Mouse (Mus musculus) midbrain, postnatal 0 days (tissue): ENCODE measurements around the gene Fam71f2. TPM values are rescaled to one million over a fixed set of nuclear protein-coding genes. Genes with fewer than 3 reads are reported as not detected.

Source experiments
- ATAC-seq: fragments of 200-750 bp; cut with Nextera tagmentation; 2 replicates; pipeline ENCODE4 v1.8.0; 2017; ENCODE audit warnings: moderate number of reproducible peaks, mild to moderate bottlenecking, moderate TSS enrichment, moderate library complexity; ENCODE audit not compliant: low FRiP score
- DNase-seq: peaks from one replicate; pipeline ENCODE4 v3.0.0-alpha.2; 2015; ENCODE audit warnings: low spot score
- H3K27ac ChIP-seq: fragments of 300-500 bp; sonication (generic); 2 replicates; pipeline ENCODE4 v1.5.1; 2014; ENCODE audit warnings: low read depth, mild to moderate bottlenecking, low read length, mixed read lengths
- H3K27me3 ChIP-seq: fragments of 300-500 bp; sonication (generic); 2 replicates; pipeline ENCODE4 v1.6.1; 2014; ENCODE audit warnings: low read length, control low read depth, mixed read lengths; ENCODE audit not compliant: insufficient read depth
- H3K36me3 ChIP-seq: fragments of 300-500 bp; sonication (generic); 2 replicates; pipeline ENCODE4 v1.6.1; 2014; ENCODE audit warnings: low read length, control low read depth, mixed read lengths; ENCODE audit not compliant: insufficient read depth
- H3K4me1 ChIP-seq: fragments of 300-500 bp; sonication (generic); 2 replicates; pipeline ENCODE4 v1.6.1; 2014; ENCODE audit warnings: mild to moderate bottlenecking, control low read depth, antibody characterized with exemption, low read length, mixed read lengths; ENCODE audit not compliant: insufficient read depth
- H3K4me2 ChIP-seq: fragments of 300-500 bp; sonication (generic); 2 replicates; pipeline ENCODE4 v1.6.1; 2014; ENCODE audit warnings: low read depth, mild to moderate bottlenecking, low read length, mixed read lengths; ENCODE audit not compliant: poor library complexity, severe bottlenecking
- H3K4me3 ChIP-seq: fragments of 300-500 bp; sonication (generic); 2 replicates; pipeline ENCODE4 v1.5.1; 2014; ENCODE audit warnings: low read depth, mild to moderate bottlenecking, low read length, moderate library complexity
- H3K9ac ChIP-seq: fragments of 300-500 bp; sonication (generic); replicated peaks from 2 replicates; pipeline ENCODE4 v1.6.1; 2014; ENCODE audit warnings: mild to moderate bottlenecking, low read length, moderate library complexity, mixed read lengths; ENCODE audit not compliant: poor library complexity, severe bottlenecking
- H3K9me3 ChIP-seq: fragments of 300-500 bp; sonication (generic); 2 replicates; pipeline ENCODE4 v1.6.1; 2016; ENCODE audit warnings: low read length, control low read depth
- CTCF ChIP-seq: IDR thresholded peaks from 2 replicates; pipeline ENCODE4 v1.5.1; 2016; ENCODE audit warnings: antibody characterized with exemption, mild to moderate bottlenecking
- WGBS: fragments of 180-500 bp; shearing (Covaris S2); extraction: QIAGEN DNeasy Blood & Tissue Kit; methylation state at CpG from one replicate; pipeline ENCODE4 v1.1.7; 2014; 5-methylcytosine and 5-hydroxymethylcytosine counted together
- polyA plus RNA-seq: library from polyadenylated mRNA; unstranded; fragments of >200 nt; fragmentation: Nextera tagmentation; extraction: Ambion mirVana; gene quantifications from 2 replicates; pipeline ENCODE4 v1.2.1, GENCODE M21; 2015
- total RNA-seq: library from RNA; depleted of rRNA; stranded (reverse); fragments of >200 nt; gene quantifications from 2 replicates; pipeline ENCODE4 v1.2.3, GENCODE M21; 2014; rRNA removed

Gene Fam71f2
- total and polyA plus RNA-seq, 2 experiments from 2014 or later: 0.44 to 0.58 TPM

DNA sequence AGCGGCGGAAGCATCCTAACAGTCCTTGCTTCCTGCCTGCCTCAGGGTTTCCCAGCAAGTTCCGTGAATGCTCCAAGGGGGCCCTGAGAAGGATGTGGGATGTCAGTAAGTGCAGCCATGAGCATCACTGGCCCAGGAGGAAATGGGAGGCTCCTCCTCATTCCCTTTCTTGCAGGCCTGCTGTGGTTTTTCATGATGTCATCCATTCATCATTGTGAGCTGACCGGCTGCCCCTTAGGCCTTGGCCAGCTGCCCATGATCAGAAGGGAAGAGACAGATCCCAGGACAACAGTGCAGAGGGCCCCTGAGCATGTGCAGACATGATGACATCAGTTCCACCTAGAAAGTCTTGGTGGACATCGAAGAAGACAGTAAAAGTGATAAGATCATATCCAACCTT is 39.5 kb downstream of the Fam71f2 start, which contains the start of gene Fam71f1:
Fam71f1 (plus strand) TSS at position 262 of the 400 bp plus-strand sequence.
- Histone ChIP-seq H3K4me3 (no peak within 1 kb of the TSS), H3K9ac (no peak within 1 kb of the TSS), H3K36me3 (no peaks in the 10 kb centered on the region), H3K27ac (no peak within 1 kb of the TSS), H3K27me3 (no peaks in the 10 kb centered on the region), H3K4me1 (no peaks in the 10 kb centered on the region), H3K4me2 (no peak within 1 kb of the TSS), H3K9me3 (no peaks in the 10 kb centered on the region)
- no peak for TF ChIP-seq CTCF
- no peak for ATAC-seq
- 78% methylated on average over 5 of the region's 5 CpGs for WGBS
- no peak for DNase-seq

GRCm38 (mm10) chr6:29321586-29321985 is 42.2 kb downstream of the Fam71f2 start:
- H3K36me3 ChIP-seq: no peaks in the 10 kb centered on the region
- WGBS: 91% methylated on average over 6 of the region's 6 CpGs

DNA sequence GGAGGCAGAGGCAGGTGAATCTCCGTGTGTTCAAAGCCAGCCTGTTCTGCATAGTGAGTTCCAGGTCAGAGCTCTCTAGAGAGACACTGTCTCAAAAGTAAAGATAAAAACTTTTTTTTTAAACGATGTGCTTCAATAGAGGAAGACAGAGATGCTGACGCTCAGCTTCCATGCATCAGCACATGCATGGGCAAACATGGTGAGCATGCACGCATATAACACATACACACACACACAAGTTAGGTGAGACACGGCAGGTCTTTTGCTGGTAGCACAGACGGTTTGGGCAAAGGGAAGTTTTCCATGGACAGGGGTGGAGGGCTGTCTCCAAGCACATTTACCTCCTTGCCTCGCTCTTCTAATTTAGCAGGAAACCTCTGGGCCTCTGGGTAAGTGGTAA is 42.8 kb downstream of the Fam71f2 start:
- 96% methylated on average over 7 of the region's 7 CpGs for WGBS
- DNase-seq (no peak), ATAC-seq (no peak)
- Histone ChIP-seq H3K4me2 (no peak overlapping the region), H3K27me3 (no peaks in the 10 kb centered on the region), H3K4me3 (no peak overlapping the region), H3K27ac (no peak overlapping the region), H3K4me1 (no peaks in the 10 kb centered on the region), H3K36me3 (no peaks in the 10 kb centered on the region), H3K9me3 (no peaks in the 10 kb centered on the region), H3K9ac (no peak overlapping the region)
- TF ChIP-seq CTCF: no peak

More at GRCm38 (mm10) chr6:29321586-29321985, 42.2 kb downstream of the Fam71f2 start:
- no peaks in the 10 kb centered on the region for H3K27me3 ChIP-seq
- H3K9me3 ChIP-seq: no peaks in the 10 kb centered on the region
- ATAC-seq (no peak), DNase-seq (no peak)
- H3K4me2 ChIP-seq: no peak overlapping the region
- no peak overlapping the region for H3K4me3 ChIP-seq
- H3K4me1 ChIP-seq: no peaks in the 10 kb centered on the region
- TF ChIP-seq CTCF: no peak
- no peak overlapping the region for H3K27ac ChIP-seq
- H3K9ac ChIP-seq: no peak overlapping the region

- TF ChIP-seq CTCF: no peak
- Histone ChIP-seq H3K9me3 (no peaks in the 10 kb centered on the region), H3K4me2 (no peak overlapping the region), H3K9ac (no peak overlapping the region), H3K4me1 (no peaks in the 10 kb centered on the region), H3K4me3 (no peak overlapping the region), H3K27ac (no peak overlapping the region), H3K36me3 (no peaks in the 10 kb centered on the region), H3K27me3 (no peaks in the 10 kb centered on the region)
- ATAC-seq: no peak
- WGBS: 81% methylated on average over 4 of the region's 4 CpGs
- DNase-seq: no peak
These were observed 43.3 kb downstream of the Fam71f2 start for GRCm38 (mm10) chr6:29322735-29323134.

DNA sequence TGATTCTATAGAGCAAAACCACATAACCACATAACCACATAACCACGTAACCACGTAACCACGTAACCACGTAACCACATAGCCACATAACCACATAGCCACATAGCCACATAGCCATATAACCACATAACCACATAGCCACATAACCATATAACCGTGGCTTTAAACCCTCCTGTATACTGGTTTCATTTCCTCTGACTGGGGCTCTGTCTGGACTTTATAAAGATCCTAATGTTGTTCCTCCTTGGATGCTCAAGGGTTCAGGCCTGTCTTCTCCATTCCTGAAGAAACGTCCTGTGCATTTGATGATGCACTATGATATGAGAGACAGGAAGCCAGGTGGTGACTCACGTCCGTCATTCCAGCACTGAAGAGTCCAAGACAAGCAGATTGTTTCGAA is 47.6 kb downstream of the Fam71f2 start:
- H3K27me3 ChIP-seq: no peaks in the 10 kb centered on the region
- no peak overlapping the region for H3K4me2 ChIP-seq
- no peaks in the 10 kb centered on the region for H3K4me1 ChIP-seq
- no peaks in the 10 kb centered on the region for H3K9me3 ChIP-seq
- DNase-seq: no peak
- ATAC-seq: no peak
- no peak for TF ChIP-seq CTCF
- no peak overlapping the region for H3K9ac ChIP-seq
- WGBS: 89% methylated on average over 9 of the region's 9 CpGs
- no peak overlapping the region for H3K27ac ChIP-seq
- H3K36me3 ChIP-seq: no peaks in the 10 kb centered on the region
- no peak overlapping the region for H3K4me3 ChIP-seq

GRCm38 (mm10) chr6:29329514-29329913 is 50.1 kb downstream of the Fam71f2 start:
- no peak overlapping the region for H3K4me3 ChIP-seq
- H3K9me3 ChIP-seq: no peaks in the 10 kb centered on the region
- no peak for TF ChIP-seq CTCF
- H3K4me2 ChIP-seq: no peak overlapping the region
- DNase-seq (no peak), ATAC-seq (no peak)
- H3K9ac ChIP-seq: no peak overlapping the region
- H3K4me1 ChIP-seq: no peaks in the 10 kb centered on the region
- H3K27me3 ChIP-seq: no peaks in the 10 kb centered on the region
- H3K27ac ChIP-seq: no peak overlapping the region
- H3K36me3 ChIP-seq: no peaks in the 10 kb centered on the region
- WGBS: 81% methylated on average over 4 of the region's 4 CpGs

Other genes with a start within 250 kb of the Fam71f2 start
- gene Lep, start 219.4 kb upstream of the Fam71f2 start, total RNA-seq: not detected in 2 replicates
- not detected in 2 replicates for gene Lep, start 219.4 kb upstream of the Fam71f2 start, polyA plus RNA-seq
- gene Rbm28, start 114.6 kb upstream of the Fam71f2 start, total RNA-seq: 17.8 and 25.2 TPM in 2 replicates
- gene Rbm28, start 114.6 kb upstream of the Fam71f2 start, polyA plus RNA-seq: 18.8 and 20.9 TPM in 2 replicates
- 31.9 and 40.2 TPM in 2 replicates for gene Prrt4, start 100.0 kb upstream of the Fam71f2 start, total RNA-seq
- 15.4 and 16.6 TPM in 2 replicates for gene Prrt4, start 100.0 kb upstream of the Fam71f2 start, polyA plus RNA-seq
- gene Impdh1, start 63.2 kb upstream of the Fam71f2 start, total RNA-seq: 35.6 and 37.5 TPM in 2 replicates
- gene Impdh1, start 63.2 kb upstream of the Fam71f2 start, polyA plus RNA-seq: 60.6 and 62.1 TPM in 2 replicates
- gene Hilpda, start 7.1 kb upstream of the Fam71f2 start, total RNA-seq: 14.4 and 21.2 TPM in 2 replicates
- gene Hilpda, start 7.1 kb upstream of the Fam71f2 start, polyA plus RNA-seq: 24.2 and 25.4 TPM in 2 replicates
- not detected in 2 replicates for gene Fam71f1, start 39.5 kb downstream of the Fam71f2 start, total RNA-seq
- not detected in 2 replicates for gene Fam71f1, start 39.5 kb downstream of the Fam71f2 start, polyA plus RNA-seq
- gene Calu, start 68.5 kb downstream of the Fam71f2 start, total RNA-seq: 124 and 142 TPM in 2 replicates
- gene Calu, start 68.5 kb downstream of the Fam71f2 start, polyA plus RNA-seq: 124 and 131 TPM in 2 replicates
- 0.11 and 0.14 TPM in 2 replicates for gene Opn1sw, start 108.9 kb downstream of the Fam71f2 start, total RNA-seq
- 0.15 and 0.56 TPM in 2 replicates for gene Opn1sw, start 108.9 kb downstream of the Fam71f2 start, polyA plus RNA-seq
- 54.4 and 77.6 TPM in 2 replicates for gene Ccdc136, start 116.7 kb downstream of the Fam71f2 start, total RNA-seq
- 50.8 and 51.9 TPM in 2 replicates for gene Ccdc136, start 116.7 kb downstream of the Fam71f2 start, polyA plus RNA-seq
- gene Flnc, start 153.7 kb downstream of the Fam71f2 start, total RNA-seq: 11.1 and 12.0 TPM in 2 replicates
- gene Flnc, start 153.7 kb downstream of the Fam71f2 start, polyA plus RNA-seq: 1.2 and 1.4 TPM in 2 replicates
- gene Atp6v1f, start 188.1 kb downstream of the Fam71f2 start, total RNA-seq: 262 and 302 TPM in 2 replicates
- 361 and 388 TPM in 2 replicates for gene Atp6v1f, start 188.1 kb downstream of the Fam71f2 start, polyA plus RNA-seq
- 2.6 TPM in 1 of 2 replicates, not detected in the other for gene Atp6v1fnb, start 191.8 kb downstream of the Fam71f2 start, total RNA-seq
- 0.32 and 0.72 TPM in 2 replicates for gene Atp6v1fnb, start 191.8 kb downstream of the Fam71f2 start, polyA plus RNA-seq
- gene Kcp, start 228.4 kb downstream of the Fam71f2 start, total RNA-seq: 16.3 and 27.0 TPM in 2 replicates
- 8.9 and 9.0 TPM in 2 replicates for gene Kcp, start 228.4 kb downstream of the Fam71f2 start, polyA plus RNA-seq
- gene Irf5, start 247.0 kb downstream of the Fam71f2 start, total RNA-seq: 3.2 and 3.5 TPM in 2 replicates
- gene Irf5, start 247.0 kb downstream of the Fam71f2 start, polyA plus RNA-seq: 1.7 and 2.0 TPM in 2 replicates